Mouse (Mus musculus): ENCODE results near the gene Mrm2.

GRCm38 (mm10) chr5:140375249-140375829, 43.6 kb upstream of the Mrm2 start:
- TF ChIP-seq CTCF (IDR thresholded peaks at IDR 0.05; ENCODE audit: insufficient read depth, low read depth, low read length), result no peak
- TF ChIP-seq POLR2A (IDR thresholded peaks at IDR 0.05; ENCODE audit: insufficient read depth, low read depth, low read length), result no peak
